ENCODE assay signal across 21 mouse cellular contexts in genomic region chr2:152500863-152501229, GRCm38 (mm10). TPM values are rescaled to one million over a fixed set of nuclear protein-coding genes. Genes with fewer than 3 reads are reported as not detected.
DNase-seq lines count a peak whose midpoint lies in the region; ATAC-seq and TF ChIP-seq lines count a peak whose summit lies in the region.
"Had no signal": no experiment of that assay in that cellular context is flagged by ENCODE, and none has a peak within 500 bp of the region (broad histone marks: within the 10 kb centered on the region; RNA-seq: fewer than 3 reads in every experiment).

No protein-coding gene starts in this region.

- H3K79me2 ChIP-seq in MEL (ENCODE audit: control insufficient read depth, insufficient read depth, low read length, poor library complexity), result no peaks in the 10 kb centered on the region

- intact Hi-C loops in left cerebral cortex, adult 2 months (cut with DNase I), result no loop called here

- DNase-seq in CD4-positive, CD25-positive, alpha-beta regulatory T cell, adult 2 months (ENCODE audit: low read depth, low spot score), result peak; percentile 1
- DNase-seq in left cerebral cortex, adult 2 months (ENCODE audit: extremely low spot score in 1 of 2, low spot score in 2 of 2), result no peak
- DNase-seq in left cerebral cortex, adult 8-10 months (ENCODE audit: low spot score in 2 of 2), result no peak
- peak; percentile 58 for DNase-seq in MEL (ENCODE audit: low read depth, low spot score)
- DNase-seq in MN1 (ENCODE audit: low spot score), result no peak
- no peak for DNase-seq in thymus, postnatal 10 days (ENCODE audit: low spot score in 2 of 2)
- DNase-seq: adrenal gland, postnatal 25 days; cerebellum, postnatal 36 days; gastrocnemius, postnatal 10 days; kidney, adult 18-20 months; midbrain, embryonic 14.5 days; right cerebral cortex, postnatal 25 days had no signal

- no peaks in the 10 kb centered on the region; a peak in 1 of 4 replicates for H3K27me3 ChIP-seq in MEL (ENCODE audit: control insufficient read depth in 1 of 2, insufficient read depth in 2 of 2, low read length in 2 of 2)
- H3K27me3 ChIP-seq: heart, embryonic 13.5 days had no signal

- no peak for TF ChIP-seq POLR2A in MEL (IDR thresholded peaks at IDR 0.05; ENCODE audit: control insufficient read depth in 1 of 2, insufficient read depth in 1 of 2, low read depth in 1 of 2, low read length in 2 of 2, poor library complexity in 1 of 2)

- H3K4me3 ChIP-seq in left cerebral cortex, adult 2 months, result no peak overlapping the region
- no peak overlapping the region for H3K4me3 ChIP-seq in MEL (ENCODE audit: control insufficient read depth in 1 of 2, insufficient read depth in 1 of 2, low read depth in 2 of 2, low read length in 2 of 2)
- H3K4me3 ChIP-seq: heart, embryonic 13.5 days had no signal

- H3K27ac ChIP-seq in left cerebral cortex, adult 2 months, result no peak overlapping the region
- no peak overlapping the region for H3K27ac ChIP-seq in MEL (ENCODE audit: control insufficient read depth, low read depth, low read length)
- H3K27ac ChIP-seq: heart, embryonic 13.5 days had no signal

- TF ChIP-seq EP300 in MEL (IDR thresholded peaks at IDR 0.05; ENCODE audit: low read depth in 1 of 2, low read length in 2 of 2), result no peak

- no peaks in the 10 kb centered on the region for H3K9me3 ChIP-seq in MEL (replicated peaks; ENCODE audit: insufficient read depth, low read length)
- H3K9me3 ChIP-seq: heart, embryonic 13.5 days had no signal

- H3K36me3 ChIP-seq in MEL (ENCODE audit: control insufficient read depth in 1 of 2, insufficient read depth in 2 of 2, low read length in 2 of 2), result peaks cover 0 to 3% of the 10 kb centered on the region in 2 experiments; a peak in 1 of 4 replicates
- H3K36me3 ChIP-seq: heart, embryonic 13.5 days had no signal

- TF ChIP-seq RAD21 in MEL (IDR thresholded peaks at IDR 0.05; ENCODE audit: low read depth, low read length), result peak; percentile 65

- TF ChIP-seq CTCF in left cerebral cortex, adult 2 months (IDR thresholded peaks at IDR 0.05), result peak; percentile 3
- peak; percentile 38 to 69 (median 61) for TF ChIP-seq CTCF in MEL (IDR thresholded peaks at IDR 0.05 in 2 of 3, conservative IDR thresholded peaks at IDR 0.05 in 1 of 3; ENCODE audit: control insufficient read depth in 1 of 3, insufficient read depth in 1 of 3, low read depth in 2 of 3, low read length in 3 of 3, poor library complexity in 1 of 3, severe bottlenecking in 1 of 3)

- H3K9ac ChIP-seq in MEL (ENCODE audit: control insufficient read depth, low read depth, low read length, poor library complexity, severe bottlenecking), result no peak overlapping the region
- H3K9ac ChIP-seq: heart, embryonic 13.5 days had no signal

- H3K4me1 ChIP-seq in MEL (ENCODE audit: control insufficient read depth in 1 of 2, insufficient read depth in 2 of 2, low read length in 2 of 2), result peaks cover 3 to 4% of the 10 kb centered on the region in 2 experiments; a peak in 2 of 4 replicates

- no peak for ATAC-seq in CD4-positive, CD25-positive, alpha-beta regulatory T cell, adult 4 months
- peak; percentile 73 for ATAC-seq in megakaryocyte progenitor cell, adult 5-6 weeks (replicated peaks; ENCODE audit: poor library complexity)
- ATAC-seq: forebrain, embryonic 14.5 days had no signal

TF ChIP-seq in MEL, 35 proteins besides CTCF, POLR2A, EP300 and RAD21:
- TF ChIP-seq SMC3 (IDR thresholded peaks at IDR 0.05; ENCODE audit: low read depth, low read length), result peak; percentile 55
- no peak for TF ChIP-seq GABPA (IDR thresholded peaks at IDR 0.05; ENCODE audit: low read depth, low read length)
- TF ChIP-seq CHD1 (IDR thresholded peaks at IDR 0.05; ENCODE audit: low read depth, low read length), result no peak
- TF ChIP-seq ZC3H11A (IDR thresholded peaks at IDR 0.05; ENCODE audit: low read depth, low read length), result peak; percentile 41; the same call in 1 of the 2 replicates
- no peak for TF ChIP-seq MXI1 (IDR thresholded peaks at IDR 0.05; ENCODE audit: low read depth, low read length)
- no peak for TF ChIP-seq JUND (IDR thresholded peaks at IDR 0.05; ENCODE audit: low read depth, low read length)

RNA-seq across cellular contexts. Expression of gene Defb26, which starts 10.6 kb away (rescaled TPM):
- polyA plus RNA-seq in CD4-positive, CD25-positive, alpha-beta regulatory T cell, adult 4 months (2017; shearing (Covaris generic)), result not detected
- not detected for total RNA-seq in left cerebral cortex, adult 2 months (2021)
- total RNA-seq in left cerebral cortex, adult 8-10 months (2022), result not detected
- not detected in 2 replicates for total RNA-seq in MEL (2012; rRNA removed)
- not detected for polyA plus RNA-seq in MEL (2012; ENCODE audit: insufficient read depth in 1 of 2, insufficient read length in 2 of 2, low read depth in 1 of 2, low replicate concordance in 2 of 2, missing spikeins in 1 of 2)
- not detected in 2 replicates for total RNA-seq in megakaryocyte progenitor cell, adult 5-6 weeks (2015)
- not detected in 2 replicates for total RNA-seq in megakaryocyte progenitor cell, adult 5-6 weeks (2017)
- total RNA-seq: adrenal gland, postnatal 25 days; gastrocnemius, postnatal 10 days; left cerebral cortex, postnatal 14 days; liver, adult 2 months had no signal
- polyA plus RNA-seq: embryonic facial prominence, embryonic 14.5 days; forebrain, embryonic 14.5 days; heart, embryonic 13.5 days; hindbrain, embryonic 11.5 days; liver, adult 2 months; midbrain, embryonic 14.5 days; thymus, postnatal 0 days had no signal

RNA-seq across cellular contexts. Expression of gene Defb22, which starts 10.9 kb away (rescaled TPM):
- polyA plus RNA-seq in CD4-positive, CD25-positive, alpha-beta regulatory T cell, adult 4 months (2017; shearing (Covaris generic)), result not detected
- total RNA-seq in left cerebral cortex, adult 2 months (2021), result not detected
- total RNA-seq in left cerebral cortex, adult 8-10 months (2022), result not detected
- total RNA-seq in MEL (2012; rRNA removed), result not detected in 2 replicates
- not detected for polyA plus RNA-seq in MEL (2012; ENCODE audit: insufficient read depth in 1 of 2, insufficient read length in 2 of 2, low read depth in 1 of 2, low replicate concordance in 2 of 2, missing spikeins in 1 of 2)
- not detected in 2 replicates for total RNA-seq in megakaryocyte progenitor cell, adult 5-6 weeks (2015)
- not detected in 2 replicates for total RNA-seq in megakaryocyte progenitor cell, adult 5-6 weeks (2017)
- total RNA-seq: adrenal gland, postnatal 25 days; gastrocnemius, postnatal 10 days; left cerebral cortex, postnatal 14 days; liver, adult 2 months had no signal
- polyA plus RNA-seq: embryonic facial prominence, embryonic 14.5 days; forebrain, embryonic 14.5 days; heart, embryonic 13.5 days; hindbrain, embryonic 11.5 days; liver, adult 2 months; midbrain, embryonic 14.5 days; thymus, postnatal 0 days had no signal

RNA-seq across cellular contexts. Expression of gene Defb28, which starts 17.2 kb away (rescaled TPM):
- polyA plus RNA-seq in CD4-positive, CD25-positive, alpha-beta regulatory T cell, adult 4 months (2017; shearing (Covaris generic)), result not detected
- total RNA-seq in left cerebral cortex, adult 2 months (2021), result not detected
- total RNA-seq in left cerebral cortex, adult 8-10 months (2022), result not detected
- not detected in 2 replicates for total RNA-seq in MEL (2012; rRNA removed)
- not detected for polyA plus RNA-seq in MEL (2012; ENCODE audit: insufficient read depth in 1 of 2, insufficient read length in 2 of 2, low read depth in 1 of 2, low replicate concordance in 2 of 2, missing spikeins in 1 of 2)
- not detected in 2 replicates for total RNA-seq in megakaryocyte progenitor cell, adult 5-6 weeks (2015)
- total RNA-seq in megakaryocyte progenitor cell, adult 5-6 weeks (2017), result not detected in 2 replicates
- total RNA-seq: adrenal gland, postnatal 25 days; gastrocnemius, postnatal 10 days; left cerebral cortex, postnatal 14 days; liver, adult 2 months had no signal
- polyA plus RNA-seq: embryonic facial prominence, embryonic 14.5 days; forebrain, embryonic 14.5 days; heart, embryonic 13.5 days; hindbrain, embryonic 11.5 days; liver, adult 2 months; midbrain, embryonic 14.5 days; thymus, postnatal 0 days had no signal

RNA-seq across cellular contexts. Expression of gene Defb20, which starts 24.0 kb away (rescaled TPM):
- not detected for polyA plus RNA-seq in CD4-positive, CD25-positive, alpha-beta regulatory T cell, adult 4 months (2017; shearing (Covaris generic))
- not detected for total RNA-seq in left cerebral cortex, adult 2 months (2021)
- total RNA-seq in left cerebral cortex, adult 8-10 months (2022), result not detected
- not detected in 2 replicates for total RNA-seq in MEL (2012; rRNA removed)
- not detected for polyA plus RNA-seq in MEL (2012; ENCODE audit: insufficient read depth in 1 of 2, insufficient read length in 2 of 2, low read depth in 1 of 2, low replicate concordance in 2 of 2, missing spikeins in 1 of 2)
- total RNA-seq in megakaryocyte progenitor cell, adult 5-6 weeks (2015), result not detected in 2 replicates
- total RNA-seq in megakaryocyte progenitor cell, adult 5-6 weeks (2017), result not detected in 2 replicates
- total RNA-seq: adrenal gland, postnatal 25 days; gastrocnemius, postnatal 10 days; left cerebral cortex, postnatal 14 days; liver, adult 2 months had no signal
- polyA plus RNA-seq: embryonic facial prominence, embryonic 14.5 days; forebrain, embryonic 14.5 days; heart, embryonic 13.5 days; hindbrain, embryonic 11.5 days; liver, adult 2 months; midbrain, embryonic 14.5 days; thymus, postnatal 0 days had no signal

RNA-seq across cellular contexts. Expression of gene Defb23, which starts 36.4 kb away (rescaled TPM):
- not detected for polyA plus RNA-seq in CD4-positive, CD25-positive, alpha-beta regulatory T cell, adult 4 months (2017; shearing (Covaris generic))
- total RNA-seq in left cerebral cortex, adult 2 months (2021), result not detected
- not detected for total RNA-seq in left cerebral cortex, adult 8-10 months (2022)
- total RNA-seq in MEL (2012; rRNA removed), result not detected in 2 replicates
- polyA plus RNA-seq in MEL (2012; ENCODE audit: insufficient read depth in 1 of 2, insufficient read length in 2 of 2, low read depth in 1 of 2, low replicate concordance in 2 of 2, missing spikeins in 1 of 2), result not detected
- total RNA-seq in megakaryocyte progenitor cell, adult 5-6 weeks (2015), result not detected in 2 replicates
- total RNA-seq in megakaryocyte progenitor cell, adult 5-6 weeks (2017), result not detected in 2 replicates
- total RNA-seq: adrenal gland, postnatal 25 days; gastrocnemius, postnatal 10 days; left cerebral cortex, postnatal 14 days; liver, adult 2 months had no signal
- polyA plus RNA-seq: embryonic facial prominence, embryonic 14.5 days; forebrain, embryonic 14.5 days; heart, embryonic 13.5 days; hindbrain, embryonic 11.5 days; liver, adult 2 months; midbrain, embryonic 14.5 days had no signal

Comparison
In these comparisons a context has a peak if more than half of its experiments do, and no peak if none do; other contexts are left out.
1. DNase-seq: peak in CD4-positive, CD25-positive, alpha-beta regulatory T cell, adult 2 months (single experiment) and MEL (single experiment); none in left cerebral cortex, adult 2 months (0 of 2), left cerebral cortex, adult 8-10 months (0 of 2), MN1 (single experiment) and thymus, postnatal 10 days (0 of 2).